Mouse (Mus musculus): ENCODE results near the gene Slc22a23. TPM values are rescaled to one million over a fixed set of nuclear protein-coding genes. Genes with fewer than 3 reads are reported as not detected.
A peak's percentile ranks its signal among the peaks of the same experiment; 100 is the strongest.

The Slc22a23 gene
- polyA plus RNA-seq, 1 experiment from 2014 or later, result 27.0 TPM

DNA sequence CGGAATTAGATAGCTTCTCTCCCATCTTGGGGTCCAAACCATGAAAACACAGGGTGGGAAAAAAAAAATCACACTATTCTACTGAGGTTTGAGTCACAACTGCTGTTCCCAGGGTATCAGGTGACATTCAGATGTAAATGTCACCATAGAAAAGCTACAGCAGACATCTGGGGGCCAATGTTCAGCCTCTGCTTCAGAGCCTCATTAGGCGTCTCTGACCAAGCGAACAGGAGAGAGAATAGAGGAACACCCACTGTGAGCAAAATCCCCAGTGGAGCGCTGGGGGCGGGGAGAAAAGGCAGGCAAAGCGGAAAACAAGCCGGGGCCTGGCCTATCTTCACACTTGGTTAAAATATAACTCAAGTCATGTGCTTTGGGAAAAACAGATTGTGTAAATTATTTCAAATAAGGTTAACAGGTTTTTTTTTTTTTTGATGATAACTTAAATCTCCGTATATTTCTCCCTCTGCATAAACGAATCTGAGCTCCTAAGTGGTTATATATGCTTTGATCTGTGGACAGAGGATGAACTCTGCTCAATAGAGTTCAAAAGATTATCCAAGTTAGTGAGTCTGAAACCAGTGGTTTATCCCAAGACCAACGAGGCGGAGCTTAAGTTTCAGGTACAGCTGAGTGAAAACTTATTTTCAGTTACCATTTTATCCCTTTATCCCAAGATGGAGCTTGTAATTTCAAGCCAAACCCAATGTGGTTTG, 105.5 kb downstream of the Slc22a23 start:
- no peaks in the 10 kb centered on the region for H3K27me3 ChIP-seq (ENCODE audit: control insufficient read depth, insufficient read depth, low read length)
- H3K4me3 ChIP-seq (replicated peaks; ENCODE audit: low read length), result no peak overlapping the region
- H3K9ac ChIP-seq, result no peak overlapping the region
- H3K4me1 ChIP-seq (replicated peaks; ENCODE audit: control insufficient read depth, insufficient read depth, low read length), result peaks cover 32% of the 10 kb centered on the region
- 16% methylated on average over 11 of the region's 11 CpGs for WGBS
- DNase-seq (ENCODE audit: low spot score), result peak; percentile 39
- H3K27ac ChIP-seq, result peak overlapping the region; percentile 57; the same call in 1 of the 2 replicates
- ATAC-seq (ENCODE audit: low FRiP score), result no peak
- H3K9me3 ChIP-seq (ENCODE audit: control insufficient read depth, low read length), result no peaks in the 10 kb centered on the region
- H3K36me3 ChIP-seq (replicated peaks; ENCODE audit: control insufficient read depth, insufficient read depth), result no peaks in the 10 kb centered on the region
- no peak overlapping the region; the same call in 1 of the 2 replicates for H3K4me2 ChIP-seq (replicated peaks)

- Histone ChIP-seq H3K4me3 (replicated peaks; ENCODE audit: low read length) (no peak overlapping the region), H3K27me3 (ENCODE audit: control insufficient read depth, insufficient read depth, low read length) (no peaks in the 10 kb centered on the region), H3K27ac (peak overlapping the region; percentile 57), H3K9ac (peak overlapping the region; percentile 36; the same call in 1 of the 2 replicates), H3K36me3 (replicated peaks; ENCODE audit: control insufficient read depth, insufficient read depth) (no peaks in the 10 kb centered on the region), H3K4me2 (replicated peaks) (peak overlapping the region; percentile 1; the same call in 1 of the 2 replicates), H3K4me1 (replicated peaks; ENCODE audit: control insufficient read depth, insufficient read depth, low read length) (peaks cover 32% of the 10 kb centered on the region), H3K9me3 (ENCODE audit: control insufficient read depth, low read length) (no peaks in the 10 kb centered on the region)
- ATAC-seq (ENCODE audit: low FRiP score), result peak; percentile 54; the same call in 1 of the 2 replicates
- 9% methylated on average over 14 of the region's 14 CpGs for WGBS
- peak; percentile 40 for DNase-seq (ENCODE audit: low spot score)
These were observed 106.2 kb downstream of the Slc22a23 start for GRCm38 (mm10) chr13:34238646-34239290.

DNA sequence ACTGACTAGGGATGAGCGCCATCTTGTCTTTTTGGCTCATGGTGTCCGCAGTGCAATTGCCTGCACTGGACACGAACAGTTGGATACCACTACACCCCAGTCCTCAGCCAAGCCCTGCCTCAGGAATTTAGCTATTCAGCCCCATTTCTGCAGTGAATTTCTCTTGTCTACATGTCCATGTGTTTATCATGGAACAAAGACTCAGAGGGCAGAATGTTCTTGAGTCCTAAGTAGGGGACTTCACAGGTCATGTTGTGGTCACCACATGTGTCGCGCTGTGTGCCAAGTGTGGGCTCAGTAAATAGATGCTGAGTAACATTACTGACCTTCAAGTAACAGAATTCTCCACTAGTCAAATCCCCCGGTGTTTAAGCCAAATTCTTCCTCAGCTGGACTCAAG, 109.9 kb downstream of the Slc22a23 start:
- DNase-seq (ENCODE audit: low spot score) (no peak), ATAC-seq (ENCODE audit: low FRiP score) (no peak)
- Histone ChIP-seq H3K36me3 (replicated peaks; ENCODE audit: control insufficient read depth, insufficient read depth) (no peaks in the 10 kb centered on the region), H3K27me3 (ENCODE audit: control insufficient read depth, insufficient read depth, low read length) (no peaks in the 10 kb centered on the region), H3K4me2 (replicated peaks) (no peak overlapping the region), H3K9ac (no peak overlapping the region), H3K27ac (no peak overlapping the region), H3K4me3 (replicated peaks; ENCODE audit: low read length) (no peak overlapping the region), H3K9me3 (ENCODE audit: control insufficient read depth, low read length) (no peaks in the 10 kb centered on the region), H3K4me1 (replicated peaks; ENCODE audit: control insufficient read depth, insufficient read depth, low read length) (peaks cover 26% of the 10 kb centered on the region)
- 94% methylated on average over 6 of the region's 6 CpGs for WGBS

DNA sequence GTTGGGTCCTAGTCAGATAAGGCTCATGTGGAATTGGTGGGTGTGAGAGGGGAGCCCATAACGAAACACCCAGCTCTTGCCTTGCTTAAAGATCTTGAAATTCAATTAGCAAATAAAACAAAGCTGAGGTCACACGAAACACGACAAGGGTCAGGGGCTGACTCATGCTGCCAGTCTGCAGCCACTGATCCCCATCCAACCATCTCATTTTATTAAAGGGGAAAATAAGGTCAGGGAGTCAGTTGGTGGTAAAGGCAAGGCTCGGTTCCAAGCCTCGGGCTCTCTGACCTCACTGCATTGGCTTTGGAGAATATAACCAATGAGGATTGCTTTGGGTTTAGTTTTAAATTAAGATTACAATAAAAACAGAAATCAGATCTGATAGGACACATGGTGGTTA, 110.5 kb downstream of the Slc22a23 start:
- H3K36me3 ChIP-seq (replicated peaks; ENCODE audit: control insufficient read depth, insufficient read depth), result no peaks in the 10 kb centered on the region
- 44% methylated on average over 5 of the region's 5 CpGs for WGBS
- ATAC-seq (ENCODE audit: low FRiP score), result no peak

DNA sequence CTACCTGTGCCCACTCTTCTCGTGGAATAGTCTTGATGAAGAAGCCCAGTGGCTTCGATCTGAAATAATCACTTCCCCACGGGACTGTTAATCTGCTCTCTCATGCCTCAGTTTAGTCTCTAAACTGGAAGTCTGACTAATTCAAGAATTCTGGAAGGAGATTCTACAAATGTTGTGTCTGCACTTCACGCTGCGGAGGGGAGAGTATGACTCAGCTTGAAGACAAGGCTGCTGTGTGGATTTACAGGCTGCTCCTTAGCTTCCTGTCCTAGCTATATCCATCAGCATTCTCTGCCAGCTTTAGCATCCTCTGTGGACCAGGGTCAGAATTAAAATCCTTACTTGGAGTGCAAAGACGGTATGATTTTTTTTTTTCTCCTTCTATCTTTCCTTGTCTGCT, 112.0 kb downstream of the Slc22a23 start:
- no peaks in the 10 kb centered on the region for H3K27me3 ChIP-seq (ENCODE audit: control insufficient read depth, insufficient read depth, low read length)
- no peak overlapping the region for H3K9ac ChIP-seq
- no peak overlapping the region for H3K27ac ChIP-seq
- H3K9me3 ChIP-seq (ENCODE audit: control insufficient read depth, low read length), result no peaks in the 10 kb centered on the region
- no peaks in the 10 kb centered on the region for H3K36me3 ChIP-seq (replicated peaks; ENCODE audit: control insufficient read depth, insufficient read depth)
- H3K4me2 ChIP-seq (replicated peaks), result no peak overlapping the region
- H3K4me1 ChIP-seq (replicated peaks; ENCODE audit: control insufficient read depth, insufficient read depth, low read length), result peaks cover 5% of the 10 kb centered on the region
- 80% methylated on average over 6 of the region's 6 CpGs for WGBS
- no peak for ATAC-seq (ENCODE audit: low FRiP score)
- H3K4me3 ChIP-seq (replicated peaks; ENCODE audit: low read length), result no peak overlapping the region
- no peak for DNase-seq (ENCODE audit: low spot score)

More for the DNA sequence above, 110.5 kb downstream of the Slc22a23 start:
- H3K4me3 ChIP-seq (replicated peaks; ENCODE audit: low read length), result no peak overlapping the region
- peaks cover 20% of the 10 kb centered on the region for H3K4me1 ChIP-seq (replicated peaks; ENCODE audit: control insufficient read depth, insufficient read depth, low read length)
- DNase-seq (ENCODE audit: low spot score), result no peak
- H3K9me3 ChIP-seq (ENCODE audit: control insufficient read depth, low read length), result no peaks in the 10 kb centered on the region
- no peak overlapping the region for H3K4me2 ChIP-seq (replicated peaks)
- no peaks in the 10 kb centered on the region for H3K27me3 ChIP-seq (ENCODE audit: control insufficient read depth, insufficient read depth, low read length)
- H3K27ac ChIP-seq, result no peak overlapping the region
- H3K9ac ChIP-seq, result no peak overlapping the region

- no peak overlapping the region for H3K27ac ChIP-seq
These were observed 116.1 kb downstream of the Slc22a23 start for GRCm38 (mm10) chr13:34228905-34229304.

GRCm38 (mm10) chr13:34227720-34228661, 117.0 kb downstream of the Slc22a23 start:
- no peak overlapping the region for H3K27ac ChIP-seq
- ATAC-seq (ENCODE audit: low FRiP score) (no peak), DNase-seq (ENCODE audit: low spot score) (no peak)
- H3K36me3 ChIP-seq (replicated peaks; ENCODE audit: control insufficient read depth, insufficient read depth), result no peaks in the 10 kb centered on the region
- 30% methylated on average over 12 of the region's 12 CpGs for WGBS
- H3K9me3 ChIP-seq (ENCODE audit: control insufficient read depth, low read length), result no peaks in the 10 kb centered on the region
- no peak overlapping the region for H3K4me2 ChIP-seq (replicated peaks)
- no peak overlapping the region for H3K9ac ChIP-seq
- no peaks in the 10 kb centered on the region for H3K27me3 ChIP-seq (ENCODE audit: control insufficient read depth, insufficient read depth, low read length)
- H3K4me1 ChIP-seq (replicated peaks; ENCODE audit: control insufficient read depth, insufficient read depth, low read length), result peaks cover 23% of the 10 kb centered on the region
- H3K4me3 ChIP-seq (replicated peaks; ENCODE audit: low read length), result no peak overlapping the region

More at GRCm38 (mm10) chr13:34228905-34229304, 116.1 kb downstream of the Slc22a23 start:
- 73% methylated on average over 4 of the region's 4 CpGs for WGBS
- no peaks in the 10 kb centered on the region for H3K9me3 ChIP-seq (ENCODE audit: control insufficient read depth, low read length)
- H3K36me3 ChIP-seq (replicated peaks; ENCODE audit: control insufficient read depth, insufficient read depth), result no peaks in the 10 kb centered on the region
- no peak overlapping the region for H3K9ac ChIP-seq
- no peak overlapping the region for H3K4me2 ChIP-seq (replicated peaks)
- H3K4me1 ChIP-seq (replicated peaks; ENCODE audit: control insufficient read depth, insufficient read depth, low read length), result peaks cover 14% of the 10 kb centered on the region
- ATAC-seq (ENCODE audit: low FRiP score), result no peak
- no peak for DNase-seq (ENCODE audit: low spot score)
- no peak overlapping the region for H3K4me3 ChIP-seq (replicated peaks; ENCODE audit: low read length)
- H3K27me3 ChIP-seq (ENCODE audit: control insufficient read depth, insufficient read depth, low read length), result no peaks in the 10 kb centered on the region

DNA sequence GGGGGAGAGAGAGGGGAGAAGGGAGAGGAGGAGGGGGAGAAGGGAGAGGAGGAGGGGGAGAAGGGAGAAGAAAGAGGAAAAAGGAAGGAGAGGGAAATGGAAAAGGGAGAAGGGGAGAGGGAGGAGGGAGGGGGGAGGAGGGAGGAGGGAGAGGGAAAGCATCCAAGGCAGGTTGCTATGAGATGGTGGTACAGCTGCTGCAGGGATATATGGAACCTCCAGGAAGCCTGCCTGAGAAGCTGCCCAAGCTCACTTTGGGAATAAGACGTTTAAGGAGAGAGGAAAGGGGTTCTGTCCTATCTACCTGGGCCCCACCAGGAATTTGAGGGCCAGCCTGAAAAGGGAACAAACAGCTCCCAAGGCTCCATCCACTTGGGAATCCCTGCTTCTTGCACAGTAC, 118.0 kb downstream of the Slc22a23 start:
- no peaks in the 10 kb centered on the region for H3K9me3 ChIP-seq (ENCODE audit: control insufficient read depth, low read length)
- H3K36me3 ChIP-seq (replicated peaks; ENCODE audit: control insufficient read depth, insufficient read depth), result no peaks in the 10 kb centered on the region
- H3K27me3 ChIP-seq (ENCODE audit: control insufficient read depth, insufficient read depth, low read length), result no peaks in the 10 kb centered on the region
- DNase-seq (ENCODE audit: low spot score), result no peak
- H3K9ac ChIP-seq, result no peak overlapping the region
- 21% methylated on average over 1 of the region's 1 CpGs for WGBS
- no peak overlapping the region for H3K27ac ChIP-seq
- H3K4me2 ChIP-seq (replicated peaks), result no peak overlapping the region
- H3K4me1 ChIP-seq (replicated peaks; ENCODE audit: control insufficient read depth, insufficient read depth, low read length), result peaks cover 28% of the 10 kb centered on the region
- ATAC-seq (ENCODE audit: low FRiP score), result no peak
- H3K4me3 ChIP-seq (replicated peaks; ENCODE audit: low read length), result no peak overlapping the region

DNA sequence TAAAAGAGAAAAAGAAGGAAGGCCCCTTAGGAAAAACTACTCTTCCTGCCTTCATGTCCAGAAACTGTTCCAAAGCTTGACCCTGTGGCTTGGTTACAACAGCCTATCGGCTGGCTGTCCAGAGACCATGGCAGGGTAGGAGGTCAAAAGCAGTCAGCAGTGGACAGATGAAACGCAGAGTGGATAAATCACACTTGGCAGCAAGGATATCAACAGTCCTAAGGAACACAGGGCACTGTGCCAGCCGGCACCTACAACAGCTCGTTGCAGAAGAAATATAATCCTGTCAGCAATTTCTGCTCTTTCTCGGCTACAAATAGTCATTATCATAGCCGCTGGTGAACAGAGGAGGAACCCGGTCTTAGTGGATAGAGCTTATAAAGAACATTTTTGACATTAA, 122.0 kb downstream of the Slc22a23 start:
- no peaks in the 10 kb centered on the region for H3K36me3 ChIP-seq (replicated peaks; ENCODE audit: control insufficient read depth, insufficient read depth)
- WGBS, result 49% methylated on average over 7 of the region's 7 CpGs
- H3K9ac ChIP-seq, result no peak overlapping the region; the same call in 1 of the 2 replicates
- no peaks in the 10 kb centered on the region for H3K27me3 ChIP-seq (ENCODE audit: control insufficient read depth, insufficient read depth, low read length)
- H3K4me2 ChIP-seq (replicated peaks), result no peak overlapping the region
- no peaks in the 10 kb centered on the region for H3K9me3 ChIP-seq (ENCODE audit: control insufficient read depth, low read length)
- peak overlapping the region; percentile 34 for H3K27ac ChIP-seq
- H3K4me3 ChIP-seq (replicated peaks; ENCODE audit: low read length), result no peak overlapping the region
- peaks cover 28% of the 10 kb centered on the region for H3K4me1 ChIP-seq (replicated peaks; ENCODE audit: control insufficient read depth, insufficient read depth, low read length)
- ATAC-seq (ENCODE audit: low FRiP score) (0 out of 2 replicates have a peak, but pooled peaks have one; percentile 44), DNase-seq (ENCODE audit: low spot score) (no peak)
